Mouse (Mus musculus): ENCODE results near the gene Irf1.

GRCm38 (mm10) chr11:53800975-53801374 is 31.2 kb downstream of the Irf1 start:
- TF ChIP-seq CTCF (IDR thresholded peaks at IDR 0.05; ENCODE audit: borderline replicate concordance, extremely low read depth, insufficient read depth, insufficient read length): no peak
- no peak for TF ChIP-seq POLR2A (IDR thresholded peaks at IDR 0.05; ENCODE audit: borderline replicate concordance, extremely low read depth, insufficient read depth, insufficient read length, poor library complexity, severe bottlenecking)
